Mouse (Mus musculus) heart, postnatal 36 days (tissue): Measurements from ENCODE around the gene Gm13276. TPM values are rescaled to one million over a fixed set of nuclear protein-coding genes. Genes with fewer than 3 reads are reported as not detected.

ENCODE experiments used
- total RNA-seq, 2 experiments: library from RNA; stranded (reverse); gene quantifications; 2 replicates each; pipeline ENCODE4 v1.2.3; 2021

Gm13276 gene
- total RNA-seq, 2 experiments from 2014 or later, result not detected

Other genes with a start within 250 kb of the Gm13276 start
- gene Ifna15, start 227.5 kb upstream of the Gm13276 start, total RNA-seq, result not detected
- gene Ifna14, start 213.9 kb upstream of the Gm13276 start, total RNA-seq, result not detected
- gene Ifna9, start 193.3 kb upstream of the Gm13276 start, total RNA-seq, result not detected
- gene Ifna12, start 182.3 kb upstream of the Gm13276 start, total RNA-seq, result not detected
- gene C87499, start 151.3 kb upstream of the Gm13276 start, total RNA-seq, result not detected
- not detected for gene Ifna13, start 141.2 kb upstream of the Gm13276 start, total RNA-seq
- not detected for gene Ifna16, start 108.8 kb upstream of the Gm13276 start, total RNA-seq
- not detected for gene Ifna2, start 101.8 kb upstream of the Gm13276 start, total RNA-seq
- gene Ifnab, start 94.3 kb upstream of the Gm13276 start, total RNA-seq, result not detected
- gene Gm26566, start 63.9 kb upstream of the Gm13276 start, total RNA-seq, result under 1 TPM; 0.39 to 0.43 TPM
- gene Klhl9, start 63.2 kb upstream of the Gm13276 start, total RNA-seq, result 10 to 100 TPM; 69.3 to 71.1 TPM
- not detected for gene Gm13271, start 30.8 kb upstream of the Gm13276 start, total RNA-seq
- not detected for gene Gm13283, start 25.6 kb upstream of the Gm13276 start, total RNA-seq
- not detected for gene Gm13290, start 11.9 kb upstream of the Gm13276 start, total RNA-seq
- gene Gm13289, start 8.8 kb upstream of the Gm13276 start, total RNA-seq, result not detected
- not detected for gene Gm13272, start 5.9 kb upstream of the Gm13276 start, total RNA-seq
- not detected for gene Ifnz, start 3.6 kb upstream of the Gm13276 start, total RNA-seq
- not detected for gene Gm13277, start 2.9 kb downstream of the Gm13276 start, total RNA-seq
- gene Gm13278, start 5.8 kb downstream of the Gm13276 start, total RNA-seq, result not detected
- gene Gm13275, start 8.8 kb downstream of the Gm13276 start, total RNA-seq, result not detected
- not detected for gene Gm13279, start 11.7 kb downstream of the Gm13276 start, total RNA-seq
- gene Gm13285, start 14.0 kb downstream of the Gm13276 start, total RNA-seq, result under 1 TPM; 0.19 TPM
- gene Gm13287, start 17.5 kb downstream of the Gm13276 start, total RNA-seq, result not detected
- gene Gm13288, start 19.8 kb downstream of the Gm13276 start, total RNA-seq, result not detected
- gene Ifna7, start 30.5 kb downstream of the Gm13276 start, total RNA-seq, result not detected
- not detected for gene Ifna11, start 34.2 kb downstream of the Gm13276 start, total RNA-seq
- not detected for gene Ifna6, start 41.7 kb downstream of the Gm13276 start, total RNA-seq
- gene Ifna5, start 49.8 kb downstream of the Gm13276 start, total RNA-seq, result not detected
- not detected for gene Ifna4, start 56.2 kb downstream of the Gm13276 start, total RNA-seq
- not detected for gene Ifna1, start 64.4 kb downstream of the Gm13276 start, total RNA-seq
- gene Ifne, start 94.5 kb downstream of the Gm13276 start, total RNA-seq, result not detected